Mouse (Mus musculus) 3T3-L1 (cell line): ENCODE results near the gene Snrpg.
"Not testable (repeated sequence)": the region's sequence is repeated elsewhere in the genome, so short reads cannot be mapped to it uniquely, and the experiment has no call there.

Experiments used
- DNase-seq: peaks from one replicate; pipeline ENCODE4 v3.0.0-alpha.2; 2015; ENCODE audit warnings: low read depth, low spot score

The Snrpg gene

GRCm38 (mm10) chr6:86366853-86367249 is 4.3 kb upstream of the Snrpg start:
- DNase-seq: no peak

DNA sequence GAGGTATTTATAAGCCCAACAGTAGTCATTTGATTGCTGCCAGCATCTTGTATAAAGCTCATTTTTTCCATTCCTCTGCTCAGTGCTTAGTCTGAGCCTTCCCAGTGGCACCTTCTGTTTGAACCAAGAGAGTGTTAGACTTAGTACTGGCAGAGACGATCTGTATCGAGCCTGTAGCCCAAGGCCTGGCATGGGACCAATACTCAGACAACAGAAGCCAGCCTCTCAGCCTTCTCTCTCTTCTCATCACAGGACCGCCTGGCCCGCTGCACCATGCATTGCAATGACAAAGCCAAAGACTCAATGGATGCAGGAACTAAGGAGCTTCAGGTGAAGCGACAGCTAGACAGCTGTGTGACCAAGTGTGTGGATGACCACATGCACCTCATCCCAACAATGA is 2.6 kb upstream of the Snrpg start:
- DNase-seq: no peak

GRCm38 (mm10) chr6:86370093-86370713 is 901 bp upstream of the Snrpg start:
- peak; percentile 68 for DNase-seq

DNA sequence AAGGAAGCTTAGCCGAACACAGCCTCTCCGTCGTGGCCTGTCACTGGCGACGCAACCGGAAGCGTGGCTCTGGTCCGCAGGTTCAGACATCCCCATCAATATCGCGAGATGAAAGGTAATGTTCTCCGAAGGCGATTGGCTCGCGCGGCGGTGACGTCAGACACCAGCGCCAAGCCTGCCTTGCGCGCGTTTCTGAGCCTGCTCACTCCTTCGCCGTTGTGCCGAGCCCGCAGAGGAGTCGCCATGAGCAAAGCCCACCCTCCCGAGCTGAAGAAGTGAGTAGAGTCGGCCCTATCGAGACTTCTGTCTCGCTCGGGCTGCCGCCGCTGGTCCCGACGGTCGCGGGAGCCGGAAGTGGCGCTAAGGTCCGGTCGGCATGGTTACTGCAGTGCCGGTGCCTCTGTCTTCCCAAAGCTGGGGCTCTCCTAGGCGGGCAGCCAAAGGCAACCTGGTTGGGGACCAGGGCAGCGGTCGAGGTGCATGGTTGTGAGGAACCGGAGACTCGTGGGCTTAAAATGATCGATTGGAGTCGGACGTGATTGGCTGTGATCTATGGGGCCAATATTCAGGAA is 322 bp downstream of the Snrpg start:
- peak; percentile 98 for DNase-seq

DNA sequence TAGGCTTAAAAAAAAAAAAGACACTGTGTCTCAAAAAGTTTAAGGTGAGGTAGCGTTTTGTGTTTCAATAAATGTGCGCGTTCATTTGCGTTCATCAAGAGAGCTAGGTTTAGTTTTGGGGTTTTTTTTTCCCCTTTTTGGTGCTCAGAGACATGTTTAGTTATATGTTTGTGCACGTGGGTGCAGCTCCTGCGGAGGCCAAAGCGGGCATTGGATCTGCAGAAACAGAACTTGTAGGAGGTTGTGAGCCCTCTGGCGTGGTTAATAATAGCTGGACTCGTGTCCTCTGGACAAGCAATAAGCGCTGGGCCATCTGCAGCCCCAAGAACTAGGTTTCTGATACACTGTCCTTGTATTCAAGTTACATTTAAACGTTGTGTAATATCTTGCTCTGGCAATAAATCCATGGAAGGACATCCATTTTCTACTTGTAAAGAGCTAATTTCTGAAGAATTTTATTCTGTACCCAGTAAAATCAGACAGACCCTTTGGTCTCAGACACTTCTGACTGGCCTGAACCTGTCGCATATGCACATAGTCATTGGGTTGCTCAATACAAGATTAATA is 929 bp downstream of the Snrpg start:
- peak; percentile 40 for DNase-seq

DNA sequence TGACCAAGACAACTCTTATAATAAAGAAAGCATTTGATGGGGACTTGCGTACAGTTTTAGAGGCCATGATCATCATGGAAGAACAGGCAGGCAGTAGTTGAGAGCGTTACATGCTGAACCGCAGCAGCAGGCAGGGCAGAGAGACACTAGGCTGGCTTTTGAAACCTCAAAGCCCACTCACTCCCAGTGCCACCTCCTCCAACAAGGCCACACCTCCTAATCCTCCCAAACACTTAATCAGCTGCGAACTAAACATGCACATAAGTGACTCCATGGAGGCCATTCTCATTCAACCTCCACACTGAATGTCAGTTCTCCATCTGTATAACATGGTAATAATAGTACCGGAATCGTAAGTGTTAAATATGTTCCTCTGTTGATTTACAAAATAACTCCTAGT is 2.5 kb downstream of the Snrpg start:
- no peak for DNase-seq

- no peak for DNase-seq
These were observed 7.2 kb downstream of the Snrpg start for GRCm38 (mm10) chr6:86378341-86378740.

- not testable (repeated sequence) for DNase-seq
These were observed 9.0 kb downstream of the Snrpg start for GRCm38 (mm10) chr6:86380112-86380511.

DNA sequence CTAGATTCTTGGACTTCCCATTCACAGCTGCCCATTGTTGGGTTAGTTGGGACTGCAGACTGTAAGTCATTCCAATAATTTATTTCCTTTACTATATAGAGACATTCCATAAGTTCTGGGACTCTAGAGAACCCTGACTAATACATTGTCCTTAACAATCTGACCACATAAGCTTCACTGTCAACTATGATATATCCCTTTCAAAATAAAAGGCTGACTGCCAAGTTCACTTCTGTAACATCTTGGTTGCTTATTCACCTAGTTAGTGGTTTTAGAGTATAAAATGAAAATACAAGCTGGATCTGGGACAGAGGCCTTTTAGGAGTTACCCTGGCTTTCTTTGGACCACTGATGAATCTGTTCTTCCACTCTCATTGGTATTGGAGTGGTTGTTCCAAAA is 11.4 kb downstream of the Snrpg start:
- peak; percentile 83 for DNase-seq

- no peak for DNase-seq
These were observed 12.3 kb downstream of the Snrpg start for GRCm38 (mm10) chr6:86383370-86383769.

DNA sequence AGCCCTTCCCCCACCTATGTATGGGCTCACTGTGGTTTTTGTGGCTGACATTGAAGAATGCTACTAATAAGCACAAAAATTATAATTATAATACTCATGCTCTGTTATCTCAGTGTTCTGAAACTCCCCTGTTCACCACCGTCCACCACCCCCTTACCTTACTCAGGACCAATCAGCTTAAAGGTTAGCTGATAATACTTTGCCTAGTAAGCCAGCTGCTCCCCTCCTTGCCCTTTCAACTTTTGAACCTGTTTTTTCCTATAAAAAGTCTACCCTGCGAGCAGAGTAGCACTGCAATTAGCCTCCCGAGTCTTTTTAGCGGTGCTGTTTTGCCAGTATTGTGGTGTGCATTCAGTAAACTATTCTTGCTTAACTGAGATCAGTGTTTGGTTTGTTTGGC is 13.6 kb downstream of the Snrpg start:
- DNase-seq: no peak

DNA sequence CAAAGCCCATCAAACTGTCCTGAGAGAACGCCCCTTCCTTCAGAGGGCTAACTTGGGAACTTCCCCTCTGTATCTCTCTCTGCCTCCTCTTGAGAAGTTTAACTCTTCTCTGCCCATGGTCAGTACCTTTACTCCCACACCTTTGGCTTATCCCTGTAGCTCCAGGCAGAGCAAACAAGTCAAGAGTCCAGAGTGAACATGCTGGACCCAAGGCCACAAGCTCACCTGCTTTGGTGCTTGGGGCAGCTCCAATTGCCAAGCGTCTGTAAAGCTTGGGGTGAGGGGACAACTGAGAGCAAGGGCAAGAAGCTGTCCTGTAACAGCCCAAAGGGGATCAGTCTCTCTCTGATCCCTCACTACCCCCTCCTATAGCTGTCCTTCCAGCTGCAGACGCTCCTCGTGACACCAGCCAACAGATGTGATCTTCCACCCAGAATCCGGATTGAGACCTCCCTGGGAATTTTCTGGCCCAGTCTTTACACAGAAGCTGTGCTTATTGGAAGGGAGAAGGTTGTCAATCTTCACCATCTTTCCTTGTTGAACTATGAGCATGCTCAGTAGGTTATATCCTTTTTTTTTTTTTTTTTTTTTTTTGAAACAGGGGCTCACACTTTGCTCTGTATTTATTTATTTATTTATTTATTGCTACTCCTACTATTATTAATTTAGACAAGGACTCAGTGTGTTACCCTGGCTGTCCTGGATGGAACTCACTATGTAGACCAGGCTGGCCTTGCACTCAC is 14.4 kb downstream of the Snrpg start:
- no peak for DNase-seq

DNA sequence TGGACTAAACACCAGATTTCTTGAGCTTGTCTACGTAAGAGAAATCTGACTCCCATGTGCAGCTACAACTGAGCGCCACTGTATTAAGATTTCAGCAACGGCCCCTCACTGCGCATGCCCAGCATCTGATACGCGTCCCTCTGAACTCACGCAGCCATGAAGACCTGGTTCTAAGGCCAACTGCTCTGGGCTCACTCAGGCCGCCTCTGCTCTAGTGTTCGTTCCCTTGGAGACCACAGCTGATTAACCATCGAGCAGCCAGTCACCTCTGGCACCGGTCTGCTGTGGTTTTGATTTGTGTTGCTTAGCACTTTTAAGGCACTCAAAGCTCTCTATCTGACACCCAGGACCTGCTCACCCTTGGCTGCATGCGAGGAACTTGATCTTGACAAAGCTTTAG is 16.2 kb downstream of the Snrpg start:
- DNase-seq: no peak

DNA sequence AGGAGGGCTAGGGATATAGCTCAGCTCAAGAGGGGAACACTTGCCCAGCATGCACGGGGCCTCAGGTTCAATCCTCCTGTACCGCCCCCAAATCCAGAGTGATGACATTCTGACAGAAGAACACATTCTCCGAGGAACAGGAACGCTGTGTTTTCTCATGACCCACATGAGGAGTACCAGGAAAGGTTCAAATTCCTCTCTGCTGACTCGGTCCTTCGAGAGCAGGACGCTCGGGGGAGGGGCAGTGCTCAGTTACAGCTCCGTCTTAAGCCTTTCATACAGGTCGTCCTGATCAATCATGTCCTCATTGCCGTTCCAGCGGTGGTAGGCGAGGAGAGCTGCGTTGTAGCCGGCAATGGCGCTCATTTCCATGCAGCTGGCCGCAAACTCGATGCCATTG is 17.4 kb downstream of the Snrpg start:
- no peak for DNase-seq

DNA sequence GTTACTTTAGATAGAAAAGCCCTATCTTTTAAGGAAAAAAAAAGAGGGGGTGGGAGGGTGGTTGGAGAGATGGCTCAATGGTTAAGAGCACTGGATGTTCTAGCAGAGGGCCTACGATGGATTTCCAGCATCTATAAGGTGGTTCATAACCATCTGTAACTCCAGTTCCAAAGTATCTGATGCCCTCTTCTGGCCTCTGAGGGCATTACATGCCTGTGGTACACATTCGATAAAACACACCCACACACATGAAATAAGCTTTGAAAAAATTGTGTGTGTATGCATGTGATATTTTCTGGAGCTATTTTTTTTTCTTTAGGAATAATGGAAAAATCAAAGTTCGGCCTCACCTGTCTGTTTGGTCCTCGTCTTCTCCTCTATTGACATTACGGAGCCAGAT is 20.2 kb downstream of the Snrpg start:
- peak; percentile 51 for DNase-seq

DNA sequence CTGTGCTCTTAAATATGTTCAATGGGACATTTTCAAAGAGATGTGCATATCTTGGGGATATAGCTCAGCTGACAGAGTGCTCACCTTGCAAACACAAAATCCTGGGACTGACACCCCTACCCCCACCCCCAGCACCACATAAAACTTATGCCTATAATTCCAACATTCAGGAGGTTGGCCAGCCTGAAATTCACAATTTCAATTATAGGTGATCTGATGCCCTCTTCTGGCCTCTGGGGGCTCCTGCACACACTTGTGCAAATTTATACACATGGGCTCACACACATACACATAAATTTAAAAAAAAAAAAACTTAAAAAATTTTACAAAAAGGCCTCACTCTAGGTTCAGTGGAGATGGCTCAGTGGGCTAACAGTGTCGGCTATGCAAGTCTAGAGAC is 22.1 kb downstream of the Snrpg start:
- DNase-seq: no peak

GRCm38 (mm10) chr6:86394078-86394720 is 23.1 kb downstream of the Snrpg start:
- DNase-seq: no peak

- DNase-seq: no peak
These were observed 23.9 kb downstream of the Snrpg start for GRCm38 (mm10) chr6:86395021-86395420.

DNA sequence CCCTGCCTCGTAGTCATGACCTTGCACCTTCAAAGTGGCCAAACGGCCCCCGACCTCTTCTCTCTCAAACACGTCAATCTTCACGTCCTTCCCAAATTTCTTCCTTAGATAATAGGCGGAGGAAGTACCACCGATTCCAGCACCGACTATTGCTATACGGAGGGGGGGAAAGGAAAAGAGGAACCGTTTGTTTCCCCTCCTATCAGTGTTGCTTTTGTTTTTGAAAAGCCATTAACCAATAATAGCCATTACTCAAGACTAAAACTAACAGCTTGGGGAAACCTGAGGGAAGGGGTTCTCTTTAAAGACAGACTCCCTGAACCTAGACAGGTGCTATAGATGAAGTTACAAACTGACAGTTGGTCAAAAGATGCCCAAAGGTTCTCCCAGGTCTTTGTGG is 24.9 kb downstream of the Snrpg start:
- no peak for DNase-seq

DNA sequence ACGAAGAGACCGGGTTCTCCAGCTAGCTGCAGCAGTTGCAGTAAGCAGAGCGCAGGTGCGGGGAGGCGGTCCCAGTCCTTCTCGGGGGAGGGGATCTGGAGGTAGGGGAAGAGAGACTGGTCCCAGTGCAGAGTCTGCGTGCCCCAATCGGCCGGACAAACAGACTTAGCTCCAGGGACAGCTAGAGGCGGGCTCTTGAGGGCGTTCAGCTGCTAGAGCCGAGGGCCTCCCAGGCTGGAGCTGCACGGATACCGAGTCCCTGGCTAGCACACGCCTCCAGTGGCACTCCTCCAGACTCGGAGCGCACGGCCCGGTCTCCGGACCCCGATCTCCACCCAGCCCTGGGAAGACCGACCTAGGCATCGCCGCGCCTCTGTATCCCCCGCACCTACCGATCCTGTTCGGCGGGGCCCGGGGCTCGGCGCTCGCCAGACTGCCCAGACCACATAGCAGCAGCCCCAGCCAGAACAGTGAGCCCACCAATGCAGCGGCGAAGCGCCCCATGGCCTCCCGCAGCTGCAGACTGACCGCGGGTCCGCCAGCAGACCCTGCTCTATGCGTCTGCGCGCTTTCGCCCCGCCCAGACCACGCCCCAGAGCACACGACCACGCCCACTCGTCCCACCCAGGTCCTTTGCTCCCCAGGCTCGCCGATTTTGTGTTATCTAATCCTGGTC is 25.6 kb downstream of the Snrpg start, which contains the start of gene Pcyox1:
TSS of gene Pcyox1 (minus strand) at position 574 of the 676 bp plus-strand sequence.
- peak; percentile 85 for DNase-seq

- peak; percentile 60 for DNase-seq
These were observed 26.3 kb downstream of the Snrpg start for GRCm38 (mm10) chr6:86397257-86397980.
